Mouse (Mus musculus) forebrain, postnatal 0 days (tissue): ENCODE results near the gene Abca14. TPM values are rescaled to one million over a fixed set of nuclear protein-coding genes. Genes with fewer than 3 reads are reported as not detected.
"Not testable (repeated sequence)": the region's sequence is repeated elsewhere in the genome, so short reads cannot be mapped to it uniquely, and the experiment has no call there.

Experiments used
- ATAC-seq: fragments of 200-750 bp; cut with Nextera tagmentation; 2 replicates; pipeline ENCODE4 v1.8.0; 2017; ENCODE audit warnings: mild to moderate bottlenecking, moderate library complexity
- DNase-seq: peaks from one replicate; pipeline ENCODE4 v3.0.0-alpha.2; 2015
- H3K27ac ChIP-seq: fragments of 300-500 bp; sonication (generic); 2 replicates; pipeline ENCODE4 v1.5.1; 2014; ENCODE audit warnings: low read depth, mild to moderate bottlenecking, antibody characterized with exemption, low read length, moderate library complexity, mixed read lengths
- H3K27me3 ChIP-seq: fragments of 300-500 bp; sonication (generic); 2 replicates; pipeline ENCODE4 v1.6.1; 2014; ENCODE audit warnings: mild to moderate bottlenecking, low read length, mixed read lengths; ENCODE audit not compliant: insufficient read depth
- H3K36me3 ChIP-seq: fragments of 300-500 bp; sonication (generic); 2 replicates; pipeline ENCODE4 v1.6.1; 2014; ENCODE audit warnings: mild to moderate bottlenecking, moderate library complexity; ENCODE audit not compliant: insufficient read depth
- H3K4me1 ChIP-seq: fragments of 300-500 bp; sonication (generic); 2 replicates; pipeline ENCODE4 v1.6.1; 2014; ENCODE audit warnings: antibody characterized with exemption; ENCODE audit not compliant: insufficient read depth
- H3K4me2 ChIP-seq: fragments of 300-500 bp; sonication (generic); 2 replicates; pipeline ENCODE4 v1.6.1; 2014; ENCODE audit warnings: low read depth, mild to moderate bottlenecking, moderate library complexity
- H3K4me3 ChIP-seq: fragments of 300-500 bp; sonication (generic); 2 replicates; pipeline ENCODE4 v1.5.1; 2014; ENCODE audit warnings: low read depth, low read length, mixed read lengths
- H3K9ac ChIP-seq: fragments of 300-500 bp; sonication (generic); 2 replicates; pipeline ENCODE4 v1.6.1; 2014; ENCODE audit warnings: mild to moderate bottlenecking
- H3K9me3 ChIP-seq: fragments of 300-500 bp; sonication (generic); 2 replicates; pipeline ENCODE4 v1.6.1; 2016; ENCODE audit warnings: low read length
- CTCF ChIP-seq: sonication (generic); IDR thresholded peaks from 2 replicates; pipeline ENCODE4 v1.5.1; 2016; ENCODE audit warnings: antibody characterized with exemption, control low read depth, low read depth
- WGBS: fragments of 180-500 bp; shearing (Covaris S2); extraction: QIAGEN DNeasy Blood & Tissue Kit; methylation state at CpG from one replicate; pipeline ENCODE4 v1.1.7; 2014; 5-methylcytosine and 5-hydroxymethylcytosine counted together
- polyA plus RNA-seq: library from polyadenylated mRNA; unstranded; fragments of >200 nt; fragmentation: Nextera tagmentation; extraction: Ambion mirVana; gene quantifications from 2 replicates; pipeline ENCODE4 v1.2.1, GENCODE M21; 2015
- total RNA-seq: library from RNA; depleted of rRNA; stranded (reverse); fragments of >200 nt; gene quantifications from 2 replicates; pipeline ENCODE4 v1.2.3, GENCODE M21; 2014; rRNA removed

The Abca14 gene
- total and polyA plus RNA-seq, 2 experiments from 2014 or later: 0.24 TPM; not detected in 1

DNA sequence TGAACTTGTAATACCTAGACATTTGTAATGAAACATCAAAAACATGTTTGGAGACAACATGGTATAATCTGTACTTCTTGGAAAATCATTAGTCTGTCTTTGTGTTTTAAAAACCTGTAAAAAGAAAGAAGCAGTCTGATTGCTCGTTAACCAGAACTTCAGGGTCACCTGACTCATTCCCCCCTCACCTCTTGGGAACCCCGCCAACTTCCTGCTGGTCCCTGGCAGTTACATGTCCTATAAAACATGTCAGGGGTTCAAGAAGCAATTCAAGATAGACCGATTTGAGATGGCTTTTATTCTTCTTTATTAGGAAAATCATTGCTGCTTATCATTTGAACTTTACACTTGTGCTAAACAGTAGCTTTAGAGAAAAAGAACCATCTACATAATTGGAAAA, 81.5 kb downstream of the Abca14 start:
- no peaks in the 10 kb centered on the region for H3K4me1 ChIP-seq
- no peaks in the 10 kb centered on the region for H3K36me3 ChIP-seq
- H3K9me3 ChIP-seq: no peaks in the 10 kb centered on the region
- H3K4me3 ChIP-seq: no peak overlapping the region
- 55% methylated on average over 3 of the region's 3 CpGs for WGBS
- no peak for TF ChIP-seq CTCF
- no peak overlapping the region for H3K4me2 ChIP-seq
- H3K27ac ChIP-seq: no peak overlapping the region
- ATAC-seq: no peak
- no peak for DNase-seq
- no peaks in the 10 kb centered on the region for H3K27me3 ChIP-seq
- no peak overlapping the region for H3K9ac ChIP-seq

DNA sequence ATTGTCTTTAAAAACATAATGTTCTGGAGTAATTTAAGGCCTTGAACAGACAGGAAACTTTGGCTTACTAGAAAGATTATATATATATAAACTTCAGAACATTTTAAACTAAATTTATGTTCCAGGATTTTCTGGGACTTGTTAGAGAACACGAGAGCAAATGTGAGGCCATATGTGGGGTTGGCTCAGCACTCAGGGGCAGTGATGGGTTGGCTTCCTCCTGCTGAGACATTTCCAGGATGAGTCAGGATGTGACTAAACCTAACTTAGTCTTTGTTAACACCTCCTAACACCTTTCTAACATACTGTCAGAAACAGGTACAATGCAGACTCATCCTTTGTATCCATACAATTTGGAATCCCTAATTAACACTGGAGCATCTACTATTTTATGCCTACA, 112.3 kb downstream of the Abca14 start:
- DNase-seq: peak; percentile 54
- WGBS: 61% methylated on average over 1 of the region's 1 CpGs

DNA sequence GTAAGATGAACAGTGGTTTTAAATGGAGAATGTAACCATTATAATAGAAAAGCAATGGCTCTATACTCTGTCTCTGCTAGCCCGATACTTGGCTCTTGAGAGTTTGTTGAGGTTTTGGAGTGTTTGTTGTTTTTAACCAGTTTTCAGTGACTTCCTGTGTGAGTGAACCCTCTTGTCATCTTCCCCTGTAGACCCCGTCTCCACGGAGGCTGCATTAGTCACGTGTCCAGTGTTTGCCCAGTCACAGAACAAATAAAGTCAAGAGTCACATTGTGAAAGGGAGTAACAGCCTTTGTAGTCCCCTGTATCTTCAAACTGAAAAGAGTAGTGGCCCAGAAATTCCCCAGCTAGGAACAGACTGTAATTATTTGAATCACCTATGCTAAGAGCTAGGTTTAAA, 119.2 kb downstream of the Abca14 start:
- no peak for TF ChIP-seq CTCF
- Histone ChIP-seq H3K9me3 (no peaks in the 10 kb centered on the region), H3K9ac (no peak overlapping the region), H3K4me1 (no peaks in the 10 kb centered on the region), H3K36me3 (no peaks in the 10 kb centered on the region), H3K4me2 (no peak overlapping the region), H3K27me3 (no peaks in the 10 kb centered on the region), H3K27ac (no peak overlapping the region), H3K4me3 (no peak overlapping the region)
- no peak for DNase-seq
- 49% methylated on average over 4 of the region's 4 CpGs for WGBS
- no peak for ATAC-seq

More for the DNA sequence above, 112.3 kb downstream of the Abca14 start:
- Histone ChIP-seq H3K27me3 (no peaks in the 10 kb centered on the region), H3K4me3 (no peak overlapping the region), H3K4me2 (no peak overlapping the region), H3K27ac (no peak overlapping the region), H3K9me3 (no peaks in the 10 kb centered on the region), H3K9ac (no peak overlapping the region), H3K4me1 (no peaks in the 10 kb centered on the region), H3K36me3 (no peaks in the 10 kb centered on the region)
- ATAC-seq: no peak
- no peak for TF ChIP-seq CTCF

DNA sequence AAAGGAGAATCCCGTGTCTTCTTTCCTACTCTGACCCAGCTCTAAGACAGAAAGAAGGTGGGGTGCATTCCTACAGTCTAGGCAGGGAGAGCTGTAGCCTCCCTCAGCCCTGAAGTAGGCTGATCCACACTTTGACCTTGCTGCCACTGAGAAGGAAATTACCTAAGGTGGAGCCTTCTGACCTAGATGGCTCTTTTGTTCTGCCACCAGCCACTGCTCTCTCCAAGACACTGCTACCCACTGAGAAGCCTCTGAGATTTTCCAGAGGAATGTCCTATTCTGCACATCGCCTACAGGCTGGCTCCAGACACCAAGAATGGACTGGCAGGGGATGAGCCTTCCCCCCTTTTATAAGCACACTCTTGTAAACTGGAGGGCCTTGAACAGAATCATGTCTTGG, 122.2 kb downstream of the Abca14 start:
- H3K4me1 ChIP-seq, ATAC-seq, H3K27ac ChIP-seq, H3K9me3 ChIP-seq, H3K36me3 ChIP-seq, H3K4me3 ChIP-seq, H3K4me2 ChIP-seq, DNase-seq, H3K9ac ChIP-seq, H3K27me3 ChIP-seq: not testable (repeated sequence)
- 63% methylated on average over 2 of the region's 2 CpGs for WGBS

DNA sequence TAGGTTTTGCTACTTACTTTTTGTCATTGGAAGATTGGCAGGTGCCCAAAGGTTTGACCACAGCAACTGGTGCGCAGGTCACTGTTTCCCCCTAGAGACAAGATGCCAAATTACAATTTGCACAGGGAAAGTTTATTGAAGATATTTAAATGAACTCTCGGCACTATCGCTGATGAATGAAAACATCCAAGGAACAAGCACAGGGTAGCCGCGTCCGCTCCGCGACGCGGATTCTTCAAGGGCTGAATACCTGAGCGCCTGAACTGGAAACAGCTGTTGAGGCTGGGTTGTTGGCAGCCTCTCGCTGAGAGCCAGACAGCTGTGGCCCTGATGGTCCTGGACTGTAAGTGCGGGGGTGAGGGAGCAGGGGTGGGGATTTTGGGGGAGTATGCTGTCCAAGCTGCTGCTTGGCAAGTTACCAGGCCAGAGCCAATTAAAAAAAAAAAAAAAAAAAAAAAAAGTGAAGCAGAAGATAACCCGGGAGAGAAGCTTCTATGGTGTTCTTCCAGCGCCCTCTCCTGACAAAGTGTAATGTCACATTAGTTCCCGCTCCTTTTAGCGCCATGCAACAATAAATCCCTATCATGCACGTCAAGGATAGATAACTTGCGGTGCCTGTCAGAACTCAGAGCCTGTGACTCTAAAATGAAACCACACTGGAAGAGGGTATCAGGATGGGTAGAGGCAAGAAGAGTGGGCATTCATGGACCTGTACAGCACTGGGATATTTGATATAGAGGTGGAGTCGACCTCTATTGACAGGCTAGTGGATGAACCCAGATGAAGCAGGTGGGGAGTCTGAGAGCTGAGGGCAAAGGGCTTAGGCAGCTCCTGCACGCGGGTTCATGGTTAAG, 123.7 kb downstream of the Abca14 start:
- ATAC-seq (peak; percentile 63; the same call in 1 of the 2 replicates), DNase-seq (peak; percentile 80)
- WGBS: 17% methylated on average over 22 of the region's 22 CpGs
- H3K4me1 ChIP-seq: no peaks in the 10 kb centered on the region
- H3K36me3 ChIP-seq: no peaks in the 10 kb centered on the region
- peak; percentile 74 for TF ChIP-seq CTCF
- no peak overlapping the region for H3K27ac ChIP-seq
- peak overlapping the region; percentile 51 for H3K4me2 ChIP-seq
- no peaks in the 10 kb centered on the region for H3K27me3 ChIP-seq
- no peak overlapping the region for H3K9ac ChIP-seq
- peak overlapping the region; percentile 11; the same call in 1 of the 2 replicates for H3K4me3 ChIP-seq
- H3K9me3 ChIP-seq: no peaks in the 10 kb centered on the region

DNA sequence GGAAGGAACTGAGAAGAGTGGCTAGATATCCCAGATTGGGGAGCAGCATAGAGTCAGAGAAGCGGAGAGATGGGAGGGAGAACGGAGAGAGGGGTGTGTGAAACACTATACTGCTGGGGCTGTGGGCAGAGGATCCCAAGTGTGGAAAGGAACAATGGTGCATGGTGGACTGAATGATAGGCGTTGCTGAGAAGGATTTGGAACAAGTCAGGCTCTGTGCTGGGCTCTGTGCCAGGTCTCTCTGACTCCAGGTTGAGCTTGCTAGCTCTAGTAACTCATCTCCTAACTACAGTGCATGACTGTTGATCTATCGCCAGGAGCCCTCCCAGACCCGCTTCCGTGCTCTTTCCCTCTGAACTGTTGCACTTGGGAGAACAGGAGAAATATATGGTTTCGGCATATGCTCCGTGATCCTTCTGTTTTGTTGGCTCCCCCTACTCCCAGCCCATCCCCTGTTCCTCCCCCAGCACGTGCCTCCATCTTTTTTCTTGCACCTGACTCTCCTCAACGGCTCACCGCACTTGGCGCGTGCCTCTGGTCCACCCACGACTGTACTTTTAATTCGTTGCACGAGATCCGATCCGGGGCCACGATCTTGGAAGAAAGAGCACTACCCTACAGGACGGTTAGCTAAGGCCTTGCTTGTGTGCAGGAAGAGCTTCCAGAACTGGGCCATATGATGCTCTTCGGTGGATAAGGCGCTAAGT, 124.5 kb downstream of the Abca14 start, which contains the start of gene Abca15:
Gene Abca15, plus strand, starts transcription at position 584 of the 707 bp plus-strand sequence.
- TF ChIP-seq CTCF: no peak
- DNase-seq (peak; percentile 14), ATAC-seq (0 out of 2 replicates have a peak, but pooled peaks have one; percentile 18)
- Histone ChIP-seq H3K4me3 (peak within 1 kb of the TSS; percentile 11; the same call in 1 of the 2 replicates), H3K9ac (no peak within 1 kb of the TSS), H3K27ac (no peak within 1 kb of the TSS), H3K4me1 (no peaks in the 10 kb centered on the region), H3K27me3 (no peaks in the 10 kb centered on the region), H3K36me3 (no peaks in the 10 kb centered on the region), H3K4me2 (peak within 1 kb of the TSS; percentile 51), H3K9me3 (no peaks in the 10 kb centered on the region)
- WGBS: 76% methylated on average over 22 of the region's 22 CpGs

DNA sequence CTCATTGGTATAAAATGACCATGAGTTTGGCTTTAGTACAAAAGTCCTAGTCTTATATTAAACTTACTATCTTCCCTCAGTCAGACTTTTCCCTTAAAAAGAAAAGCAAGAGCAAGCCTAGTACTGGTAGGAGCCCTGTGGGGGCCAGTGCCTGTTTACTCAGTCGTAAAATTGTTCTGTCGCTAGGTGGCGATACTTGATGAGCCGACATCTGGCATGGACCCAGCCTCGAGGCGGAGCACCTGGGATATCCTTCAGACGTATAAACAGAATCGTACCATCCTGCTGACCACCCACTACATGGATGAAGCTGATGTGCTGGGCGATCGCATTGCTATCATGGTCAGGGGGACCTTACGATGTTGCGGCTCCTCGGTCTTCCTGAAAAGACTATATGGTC, 157.4 kb downstream of the Abca14 start:
- no peak for TF ChIP-seq CTCF
- Histone ChIP-seq H3K9ac (no peak overlapping the region), H3K4me3 (no peak overlapping the region), H3K4me2 (no peak overlapping the region), H3K27ac (no peak overlapping the region), H3K27me3 (no peaks in the 10 kb centered on the region), H3K4me1 (no peaks in the 10 kb centered on the region), H3K9me3 (no peaks in the 10 kb centered on the region), H3K36me3 (no peaks in the 10 kb centered on the region)
- 34% methylated on average over 13 of the region's 13 CpGs for WGBS
- no peak for DNase-seq
- no peak for ATAC-seq

Other genes with a start within 250 kb of the Abca14 start
- gene Dnah3, start 108.7 kb upstream of the Abca14 start, total RNA-seq: 0.81 and 1.5 TPM in 2 replicates
- 0.15 and 0.25 TPM in 2 replicates for gene Dnah3, start 108.7 kb upstream of the Abca14 start, polyA plus RNA-seq
- 12.6 and 14.6 TPM in 2 replicates for gene Tmem159, start 101.6 kb upstream of the Abca14 start, total RNA-seq
- 12.2 and 17.4 TPM in 2 replicates for gene Tmem159, start 101.6 kb upstream of the Abca14 start, polyA plus RNA-seq
- gene Zp2, start 58.7 kb upstream of the Abca14 start, total RNA-seq: 1.5 TPM in 1 of 2 replicates, not detected in the other
- gene Zp2, start 58.7 kb upstream of the Abca14 start, polyA plus RNA-seq: 0.08 and 0.19 TPM in 2 replicates
- gene Anks4b, start 30.1 kb upstream of the Abca14 start, total RNA-seq: 0.15 TPM in 1 of 2 replicates, not detected in the other
- 0.04 TPM in 1 of 2 replicates, not detected in the other for gene Anks4b, start 30.1 kb upstream of the Abca14 start, polyA plus RNA-seq
- gene Crym, start 1.9 kb upstream of the Abca14 start, total RNA-seq: 133 and 144 TPM in 2 replicates
- gene Crym, start 1.9 kb upstream of the Abca14 start, polyA plus RNA-seq: 127 and 171 TPM in 2 replicates
- not detected in 2 replicates for gene Abca15, start 124.7 kb downstream of the Abca14 start, total RNA-seq
- not detected in 2 replicates for gene Abca15, start 124.7 kb downstream of the Abca14 start, polyA plus RNA-seq
- gene Abca16, start 205.7 kb downstream of the Abca14 start, total RNA-seq: not detected in 2 replicates
- not detected in 2 replicates for gene Abca16, start 205.7 kb downstream of the Abca14 start, polyA plus RNA-seq